Mouse (Mus musculus): ENCODE data around the gene Cdc6. TPM values are rescaled to one million over a fixed set of nuclear protein-coding genes. Genes with fewer than 3 reads are reported as not detected.

Gene Cdc6
- polyA plus RNA-seq, 1 experiment from 2014 or later, result 10.3 TPM

DNA sequence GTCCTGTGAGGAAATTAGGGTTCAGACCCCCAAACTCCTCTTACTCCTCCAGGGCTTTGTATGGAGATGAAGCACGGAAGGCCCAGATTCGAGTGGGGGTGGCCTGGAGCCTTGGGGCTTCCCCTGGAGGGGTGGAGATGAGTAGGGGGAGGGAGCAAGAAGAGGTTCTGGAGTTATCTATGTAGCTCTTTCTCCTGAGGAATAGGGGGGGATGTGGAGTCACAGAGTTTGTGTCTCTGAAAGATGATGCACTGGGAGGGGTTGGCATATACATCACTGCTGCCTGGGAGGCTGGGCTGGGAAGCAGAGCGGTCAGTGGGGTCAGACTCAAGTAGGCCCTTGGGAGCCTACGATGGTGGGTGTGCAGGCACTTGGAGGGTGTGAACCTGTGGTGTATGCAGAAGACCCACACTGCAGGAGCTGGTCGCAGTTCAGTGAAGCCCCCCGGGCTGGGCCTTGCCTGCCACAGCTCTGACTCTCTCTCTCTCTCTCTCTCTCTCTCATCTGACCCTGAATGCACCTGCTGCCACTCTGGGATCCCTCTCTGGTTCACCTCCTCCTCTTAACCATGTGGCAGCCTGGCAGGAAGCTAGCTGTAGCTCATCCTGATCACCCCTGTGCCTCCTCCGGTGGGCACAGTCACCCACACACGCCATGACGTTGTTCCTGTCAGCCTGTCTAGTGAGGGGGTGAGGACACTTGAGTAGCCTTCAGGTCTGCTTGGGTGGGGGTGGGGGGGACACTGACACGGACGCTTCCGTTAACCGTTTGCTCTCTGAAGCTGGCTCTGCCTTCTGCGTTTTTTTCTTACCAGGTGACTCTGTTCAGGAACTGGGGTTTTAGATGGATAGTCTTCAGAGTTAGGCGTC lies 31.7 kb downstream of the Cdc6 start:
- no peaks in the 10 kb centered on the region for H3K9me3 ChIP-seq (ENCODE audit: control insufficient read depth, low read length)
- WGBS, result 68% methylated on average over 15 of the region's 15 CpGs
- no peak overlapping the region for H3K4me2 ChIP-seq (ENCODE audit: low read length)
- H3K27me3 ChIP-seq (replicated peaks; ENCODE audit: control insufficient read depth, insufficient read depth, low read length), result peaks cover 9% of the 10 kb centered on the region; the same call in 1 of the 2 replicates
- no peak for ATAC-seq
- H3K27ac ChIP-seq (ENCODE audit: low read length), result no peak overlapping the region
- H3K36me3 ChIP-seq (ENCODE audit: control insufficient read depth, insufficient read depth), result no peaks in the 10 kb centered on the region
- no peak overlapping the region for H3K9ac ChIP-seq (replicated peaks; ENCODE audit: low read depth, low read length)
- H3K4me3 ChIP-seq (replicated peaks; ENCODE audit: low read length), result no peak overlapping the region
- H3K4me1 ChIP-seq (replicated peaks; ENCODE audit: control insufficient read depth, insufficient read depth, low read length), result peaks cover 73% of the 10 kb centered on the region

DNA sequence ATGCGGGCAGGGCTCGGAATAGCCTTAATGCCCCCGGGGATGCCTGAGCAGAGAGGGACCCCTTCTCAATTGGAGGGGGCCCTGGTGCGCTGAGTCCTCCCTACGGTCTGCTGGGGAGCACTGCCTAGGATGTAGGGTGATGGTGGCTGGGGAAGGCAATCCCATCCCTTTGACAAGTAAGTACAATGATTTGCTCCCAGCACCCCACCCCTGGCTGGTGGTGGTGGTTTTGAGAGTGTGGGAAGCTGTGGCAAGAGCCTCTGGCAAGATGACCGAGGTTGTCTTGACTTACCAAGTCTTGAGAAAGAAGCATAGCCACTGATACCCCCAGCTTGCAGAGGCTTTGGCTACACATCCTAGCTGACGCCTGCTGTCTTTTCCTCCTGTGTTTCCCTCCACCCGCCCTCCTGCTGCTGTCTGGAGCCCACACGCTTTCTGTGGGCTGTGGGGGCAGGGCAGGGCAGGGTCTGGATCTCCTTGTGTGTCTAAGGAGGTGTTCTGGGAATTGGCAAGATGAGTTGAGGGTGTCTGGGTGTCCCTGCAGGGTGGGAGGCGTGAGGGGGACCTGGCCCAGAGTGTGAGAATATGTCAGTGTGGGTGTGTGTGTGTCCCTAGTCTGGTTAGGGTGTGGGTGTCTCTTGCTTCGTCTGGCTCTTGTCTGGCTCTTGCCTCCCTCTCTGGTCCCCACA lies 32.5 kb downstream of the Cdc6 start:
- Histone ChIP-seq H3K4me2 (ENCODE audit: low read length) (no peak overlapping the region), H3K27ac (ENCODE audit: low read length) (no peak overlapping the region), H3K4me3 (replicated peaks; ENCODE audit: low read length) (no peak overlapping the region), H3K4me1 (replicated peaks; ENCODE audit: control insufficient read depth, insufficient read depth, low read length) (peaks cover 79% of the 10 kb centered on the region), H3K27me3 (replicated peaks; ENCODE audit: control insufficient read depth, insufficient read depth, low read length) (peaks cover 9% of the 10 kb centered on the region; the same call in 1 of the 2 replicates), H3K9ac (replicated peaks; ENCODE audit: low read depth, low read length) (no peak overlapping the region), H3K36me3 (ENCODE audit: control insufficient read depth, insufficient read depth) (no peaks in the 10 kb centered on the region), H3K9me3 (ENCODE audit: control insufficient read depth, low read length) (no peaks in the 10 kb centered on the region)
- no peak for ATAC-seq
- WGBS, result 51% methylated on average over 11 of the region's 11 CpGs

DNA sequence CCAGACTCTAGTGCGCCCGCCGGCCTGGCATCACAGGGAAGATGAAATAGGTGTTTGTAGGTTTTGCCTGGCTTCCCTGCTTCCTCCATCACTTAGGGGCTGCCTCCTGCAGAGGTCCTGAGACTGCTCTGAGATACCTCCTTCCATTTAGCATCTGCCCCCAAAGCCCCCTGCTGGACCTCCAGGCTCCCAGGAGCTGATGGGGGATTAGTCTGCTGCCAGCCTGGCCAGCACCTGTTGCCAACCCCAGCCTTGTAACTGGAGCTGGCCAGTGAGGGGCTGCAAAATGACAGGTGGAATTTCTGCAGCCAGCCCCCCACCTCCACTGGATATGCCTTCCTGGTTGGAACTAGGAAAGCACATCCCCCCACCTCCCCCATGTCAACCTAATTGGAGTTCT lies 33.2 kb downstream of the Cdc6 start:
- Histone ChIP-seq H3K4me1 (replicated peaks; ENCODE audit: control insufficient read depth, insufficient read depth, low read length) (peaks cover 79% of the 10 kb centered on the region), H3K9ac (replicated peaks; ENCODE audit: low read depth, low read length) (no peak overlapping the region), H3K9me3 (ENCODE audit: control insufficient read depth, low read length) (no peaks in the 10 kb centered on the region), H3K4me3 (replicated peaks; ENCODE audit: low read length) (no peak overlapping the region; the same call in 1 of the 2 replicates), H3K36me3 (ENCODE audit: control insufficient read depth, insufficient read depth) (no peaks in the 10 kb centered on the region), H3K4me2 (ENCODE audit: low read length) (peak overlapping the region; percentile 90), H3K27me3 (replicated peaks; ENCODE audit: control insufficient read depth, insufficient read depth, low read length) (peaks cover 6% of the 10 kb centered on the region; the same call in 1 of the 2 replicates), H3K27ac (ENCODE audit: low read length) (peak overlapping the region; percentile 86)
- WGBS, result 26% methylated on average over 3 of the region's 3 CpGs
- ATAC-seq, result no peak

DNA sequence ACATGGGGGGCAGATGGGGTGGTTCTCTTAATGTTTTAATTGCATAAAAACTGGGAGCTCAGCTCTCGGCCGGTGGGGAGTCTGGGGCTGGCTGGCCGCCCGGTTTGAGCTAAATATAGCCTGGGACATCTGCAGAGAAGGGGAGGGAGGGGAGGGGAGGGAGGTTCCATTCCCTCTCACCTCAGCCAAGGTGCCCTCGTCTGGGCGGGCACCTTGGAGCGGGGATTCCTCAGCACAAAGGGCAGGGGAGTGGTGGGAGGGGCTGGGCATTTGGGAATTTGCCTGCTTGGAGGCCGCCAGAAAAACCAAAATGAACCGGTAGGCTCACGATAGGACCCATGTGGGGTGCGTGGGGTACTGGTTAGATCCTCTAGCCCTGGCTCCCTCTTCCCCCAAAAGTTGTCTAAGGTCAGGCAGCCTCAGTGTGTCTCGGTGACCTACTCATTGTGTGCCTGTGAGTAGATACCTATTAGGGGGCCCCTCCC lies 33.8 kb downstream of the Cdc6 start:
- H3K36me3 ChIP-seq (ENCODE audit: control insufficient read depth, insufficient read depth), result no peaks in the 10 kb centered on the region
- peak overlapping the region; percentile 54 for H3K4me3 ChIP-seq (replicated peaks; ENCODE audit: low read length)
- 0 out of 2 replicates have a peak, but pooled peaks have one; percentile 1 for ATAC-seq
- WGBS, result 2% methylated on average over 12 of the region's 12 CpGs
- no peaks in the 10 kb centered on the region for H3K9me3 ChIP-seq (ENCODE audit: control insufficient read depth, low read length)
- H3K4me1 ChIP-seq (replicated peaks; ENCODE audit: control insufficient read depth, insufficient read depth, low read length), result peaks cover 73% of the 10 kb centered on the region
- peak overlapping the region; percentile 90 for H3K4me2 ChIP-seq (ENCODE audit: low read length)
- H3K9ac ChIP-seq (replicated peaks; ENCODE audit: low read depth, low read length), result peak overlapping the region; percentile 65
- H3K27ac ChIP-seq (ENCODE audit: low read length), result peak overlapping the region; percentile 86
- H3K27me3 ChIP-seq (replicated peaks; ENCODE audit: control insufficient read depth, insufficient read depth, low read length), result no peaks in the 10 kb centered on the region

DNA sequence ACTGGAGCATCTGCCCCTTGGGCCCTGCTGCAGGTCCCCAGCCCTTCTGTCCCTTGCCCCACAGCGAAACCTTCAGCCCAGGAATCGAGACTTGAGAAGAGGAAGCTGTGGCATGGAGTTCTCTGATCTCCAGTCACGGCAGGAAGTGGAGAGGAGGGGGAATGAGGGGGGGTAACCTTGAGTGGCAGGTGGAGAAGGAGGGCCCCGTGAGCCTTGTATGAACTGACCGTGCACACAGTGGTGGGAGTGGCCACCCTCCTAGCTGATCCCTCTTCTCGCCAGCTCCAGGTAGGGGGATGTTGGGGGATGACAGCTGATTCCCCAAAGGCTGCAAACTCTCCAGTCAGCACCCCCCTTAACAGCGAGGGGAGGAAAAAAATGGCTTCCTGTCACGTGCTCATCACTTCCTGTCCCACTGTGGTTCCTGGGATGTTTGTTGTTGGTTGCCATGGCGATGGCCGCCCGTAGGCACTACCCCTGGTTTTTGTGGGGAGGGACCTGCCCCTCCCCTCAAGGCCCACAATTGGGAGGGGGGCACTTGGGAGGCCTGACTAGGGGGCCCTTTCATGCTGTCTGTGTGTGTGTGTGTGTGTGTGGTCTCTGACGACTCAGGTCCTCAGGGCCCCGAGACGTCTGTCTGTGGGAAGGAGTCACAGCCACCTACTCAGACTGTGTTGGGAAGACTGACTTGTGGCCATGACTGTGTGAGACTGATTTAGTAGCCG lies 34.4 kb downstream of the Cdc6 start:
- Histone ChIP-seq H3K9me3 (ENCODE audit: control insufficient read depth, low read length) (no peaks in the 10 kb centered on the region), H3K36me3 (ENCODE audit: control insufficient read depth, insufficient read depth) (no peaks in the 10 kb centered on the region), H3K4me3 (replicated peaks; ENCODE audit: low read length) (peak overlapping the region; percentile 54), H3K27ac (ENCODE audit: low read length) (peak overlapping the region; percentile 86), H3K4me2 (ENCODE audit: low read length) (peak overlapping the region; percentile 90), H3K27me3 (replicated peaks; ENCODE audit: control insufficient read depth, insufficient read depth, low read length) (no peaks in the 10 kb centered on the region), H3K4me1 (replicated peaks; ENCODE audit: control insufficient read depth, insufficient read depth, low read length) (peaks cover 67% of the 10 kb centered on the region), H3K9ac (replicated peaks; ENCODE audit: low read depth, low read length) (peak overlapping the region; percentile 65)
- peak; percentile 57 for ATAC-seq
- 1% methylated on average over 15 of the region's 15 CpGs for WGBS

DNA sequence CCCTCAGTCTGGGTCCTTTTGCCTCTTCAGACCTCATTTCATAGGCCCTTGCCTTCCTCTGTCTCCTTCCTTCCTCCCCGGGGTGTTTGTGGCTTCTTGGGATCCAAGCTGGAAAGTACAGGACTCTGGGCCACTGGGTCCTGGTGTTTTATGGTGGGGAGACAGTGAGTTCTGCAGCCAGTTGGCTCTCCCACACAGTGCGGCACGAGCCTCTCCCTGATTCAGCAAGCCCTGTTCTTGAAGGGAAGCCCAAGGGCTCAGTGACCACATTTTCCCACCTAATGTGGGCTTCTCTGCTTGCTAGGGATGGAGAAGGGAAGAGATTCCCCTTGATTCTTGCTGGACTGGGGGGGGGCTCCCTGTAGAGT lies 34.9 kb downstream of the Cdc6 start:
- H3K27me3 ChIP-seq (replicated peaks; ENCODE audit: control insufficient read depth, insufficient read depth, low read length), result no peaks in the 10 kb centered on the region
- H3K27ac ChIP-seq (ENCODE audit: low read length), result peak overlapping the region; percentile 86
- WGBS, result 60% methylated on average over 3 of the region's 3 CpGs
- peak overlapping the region; percentile 54 for H3K4me3 ChIP-seq (replicated peaks; ENCODE audit: low read length)
- peak overlapping the region; percentile 65; the same call in 1 of the 2 replicates for H3K9ac ChIP-seq (replicated peaks; ENCODE audit: low read depth, low read length)
- no peaks in the 10 kb centered on the region for H3K36me3 ChIP-seq (ENCODE audit: control insufficient read depth, insufficient read depth)
- H3K9me3 ChIP-seq (ENCODE audit: control insufficient read depth, low read length), result no peaks in the 10 kb centered on the region
- ATAC-seq, result no peak
- peaks cover 64% of the 10 kb centered on the region for H3K4me1 ChIP-seq (replicated peaks; ENCODE audit: control insufficient read depth, insufficient read depth, low read length)
- H3K4me2 ChIP-seq (ENCODE audit: low read length), result peak overlapping the region; percentile 90

DNA sequence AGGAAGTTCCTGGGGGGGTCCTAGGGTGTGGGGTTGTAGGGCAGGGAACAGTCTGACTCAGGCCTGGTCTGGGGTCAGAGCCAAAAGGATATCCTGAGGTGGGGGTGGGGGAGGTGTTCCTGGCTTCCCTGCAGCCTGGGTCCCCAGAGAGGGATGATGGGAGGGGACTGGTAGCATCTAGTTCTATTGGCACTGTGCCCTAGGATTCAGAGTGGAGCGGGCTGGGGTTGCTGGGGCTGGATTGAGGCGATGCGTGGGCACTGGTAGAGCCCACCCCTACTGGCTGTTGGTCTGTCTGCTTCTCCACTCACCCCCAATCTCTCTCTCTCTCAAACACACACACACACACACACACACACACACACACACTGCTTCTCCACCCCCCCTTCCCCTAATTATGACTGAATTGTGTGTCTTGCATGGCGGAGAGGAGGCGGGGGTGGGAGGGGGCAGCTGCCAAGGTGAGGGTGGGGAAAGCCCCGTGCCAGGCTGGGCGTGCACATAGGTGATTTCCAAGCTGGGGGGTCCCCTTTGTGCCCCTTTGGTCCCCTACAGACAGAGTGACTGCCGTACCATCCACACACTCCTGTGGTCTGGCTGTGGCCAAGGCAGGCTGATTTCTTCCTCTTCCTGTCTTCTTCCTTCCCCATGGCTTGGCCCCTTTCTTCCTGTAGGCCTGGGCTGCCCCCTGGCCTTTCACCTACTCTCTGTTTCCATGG lies 35.5 kb downstream of the Cdc6 start:
- H3K36me3 ChIP-seq (ENCODE audit: control insufficient read depth, insufficient read depth), result no peaks in the 10 kb centered on the region
- H3K9me3 ChIP-seq (ENCODE audit: control insufficient read depth, low read length), result no peaks in the 10 kb centered on the region
- no peak overlapping the region for H3K4me2 ChIP-seq (ENCODE audit: low read length)
- no peak overlapping the region for H3K9ac ChIP-seq (replicated peaks; ENCODE audit: low read depth, low read length)
- no peak overlapping the region for H3K4me3 ChIP-seq (replicated peaks; ENCODE audit: low read length)
- 46% methylated on average over 8 of the region's 8 CpGs for WGBS
- ATAC-seq, result no peak
- H3K27me3 ChIP-seq (replicated peaks; ENCODE audit: control insufficient read depth, insufficient read depth, low read length), result no peaks in the 10 kb centered on the region
- H3K27ac ChIP-seq (ENCODE audit: low read length), result peak overlapping the region; percentile 86
- H3K4me1 ChIP-seq (replicated peaks; ENCODE audit: control insufficient read depth, insufficient read depth, low read length), result peaks cover 58% of the 10 kb centered on the region

DNA sequence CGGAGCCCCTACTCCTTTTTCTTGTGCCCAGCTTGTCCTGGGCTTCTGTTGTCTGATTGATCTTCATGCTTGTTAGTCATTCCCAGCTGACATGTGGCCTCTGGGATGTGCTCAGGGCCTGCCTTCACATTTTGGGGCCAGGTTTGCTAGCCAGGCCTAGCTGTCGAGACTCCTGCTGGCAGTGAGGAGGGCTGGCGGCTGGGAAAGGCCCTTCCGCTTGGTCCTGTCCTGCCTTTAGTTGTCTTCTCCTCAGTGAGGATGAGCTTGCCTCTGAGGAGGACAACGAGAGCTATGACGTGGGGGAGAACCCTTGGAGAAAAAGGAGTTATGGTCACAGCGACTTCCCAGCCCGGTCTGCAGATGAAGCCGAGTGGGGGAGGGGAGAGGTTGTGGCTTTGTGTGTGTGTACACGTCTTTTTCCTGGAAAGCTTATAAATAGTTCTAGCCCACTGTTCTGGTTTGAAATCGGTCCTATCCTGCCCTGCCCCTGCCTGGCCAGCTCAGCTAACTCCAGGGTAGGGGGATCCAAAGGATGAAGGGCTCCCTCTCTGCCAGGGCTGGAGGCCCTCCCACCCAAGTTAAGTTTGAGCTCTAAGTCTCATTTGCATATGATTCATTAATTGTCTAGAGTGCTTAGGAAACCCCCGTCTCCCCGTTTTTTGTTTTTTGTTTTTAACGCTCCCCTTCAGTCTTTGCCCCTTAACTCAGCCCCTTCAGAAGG lies 36.3 kb downstream of the Cdc6 start:
- no peaks in the 10 kb centered on the region for H3K9me3 ChIP-seq (ENCODE audit: control insufficient read depth, low read length)
- peaks cover 52% of the 10 kb centered on the region for H3K4me1 ChIP-seq (replicated peaks; ENCODE audit: control insufficient read depth, insufficient read depth, low read length)
- H3K9ac ChIP-seq (replicated peaks; ENCODE audit: low read depth, low read length), result no peak overlapping the region
- peak overlapping the region; percentile 26; the same call in 1 of the 2 replicates for H3K27ac ChIP-seq (ENCODE audit: low read length)
- WGBS, result 32% methylated on average over 14 of the region's 14 CpGs
- H3K4me2 ChIP-seq (ENCODE audit: low read length), result no peak overlapping the region
- ATAC-seq, result no peak
- H3K4me3 ChIP-seq (replicated peaks; ENCODE audit: low read length), result no peak overlapping the region
- no peaks in the 10 kb centered on the region for H3K27me3 ChIP-seq (replicated peaks; ENCODE audit: control insufficient read depth, insufficient read depth, low read length)
- no peaks in the 10 kb centered on the region for H3K36me3 ChIP-seq (ENCODE audit: control insufficient read depth, insufficient read depth)
